Mouse (Mus musculus): ENCODE data around the gene Zfp827.

- no peak for TF ChIP-seq POLR2A (IDR thresholded peaks at IDR 0.05; ENCODE audit: low read depth, low read length)
- no peak for TF ChIP-seq CTCF (IDR thresholded peaks at IDR 0.05; ENCODE audit: extremely low read depth, insufficient read depth, insufficient read length, insufficient replicate concordance)
Observed at GRCm38 (mm10) chr8:79208691-79209640, 180.7 kb downstream of the Zfp827 start.
